Mouse (Mus musculus) midbrain, embryonic 11.5 days (tissue): Measurements from ENCODE around the gene Unc93a2. TPM values are rescaled to one million over a fixed set of nuclear protein-coding genes. Genes with fewer than 3 reads are reported as not detected.

Experiments used
- polyA plus RNA-seq: library from polyadenylated mRNA; unstranded; fragments of >200 nt; fragmentation: Nextera tagmentation; extraction: Ambion mirVana; gene quantifications from 2 replicates; pipeline ENCODE4 v1.2.1, GENCODE M21; 2014

Gene Unc93a2
- polyA plus RNA-seq, 1 experiment from 2014 or later: not detected

Other genes with a start within 250 kb of the Unc93a2 start
- 20.2 and 20.8 TPM in 2 replicates for gene Rps6ka2, start 215.3 kb downstream of the Unc93a2 start, polyA plus RNA-seq
- not detected in 2 replicates for gene Tcp10a, start 60.8 kb downstream of the Unc93a2 start, polyA plus RNA-seq
- not detected in 2 replicates for gene Ttll2, start 32.8 kb downstream of the Unc93a2 start, polyA plus RNA-seq
- gene Gm49630, start 13.5 kb downstream of the Unc93a2 start, polyA plus RNA-seq: not detected in 2 replicates